Mouse (Mus musculus): ENCODE measurements around the gene Hdlbp. TPM values are rescaled to one million over a fixed set of nuclear protein-coding genes. Genes with fewer than 3 reads are reported as not detected.
"Not testable (repeated sequence)": the region's sequence is repeated elsewhere in the genome, so short reads cannot be mapped to it uniquely, and the experiment has no call there.

Gene Hdlbp
- polyA plus RNA-seq, 1 experiment from 2014 or later: 153 TPM

GRCm38 (mm10) chr1:93465746-93466145, 12.9 kb downstream of the Hdlbp start:
- no peaks in the 10 kb centered on the region for H3K4me1 ChIP-seq (ENCODE audit: insufficient read depth)
- no peak overlapping the region for H3K27ac ChIP-seq (ENCODE audit: low read depth)
- H3K36me3 ChIP-seq (ENCODE audit: insufficient read depth): no peaks in the 10 kb centered on the region
- DNase-seq: no peak
- H3K27me3 ChIP-seq (ENCODE audit: insufficient read depth, low read length): no peaks in the 10 kb centered on the region
- no peaks in the 10 kb centered on the region for H3K9me3 ChIP-seq (ENCODE audit: low read depth, low read length)
- ATAC-seq (ENCODE audit: insufficient read depth): no peak
- no peak for TF ChIP-seq CTCF (IDR thresholded peaks at IDR 0.05; ENCODE audit: low read depth)
- H3K4me3 ChIP-seq (ENCODE audit: low read depth, low read length): no peak overlapping the region
- no peak overlapping the region for H3K4me2 ChIP-seq
- no peak overlapping the region for H3K9ac ChIP-seq

DNA sequence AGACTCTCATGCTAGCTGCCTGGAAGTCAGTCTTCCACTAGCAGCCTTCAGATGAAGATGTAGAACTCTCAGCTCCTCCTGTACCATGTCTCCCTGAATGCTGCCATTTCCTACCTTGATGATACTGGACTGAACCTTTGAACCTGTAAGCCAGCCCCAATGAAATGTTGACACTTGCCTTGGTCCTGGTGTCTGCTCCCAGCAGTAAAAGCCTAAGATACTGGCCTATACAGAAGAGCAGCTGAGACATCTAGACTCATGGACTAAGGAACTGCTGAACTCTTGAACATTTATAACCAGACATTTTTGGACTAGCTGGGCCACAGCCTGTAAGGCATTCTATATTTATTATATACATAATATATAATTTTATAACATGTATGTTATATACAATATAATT, 13.5 kb downstream of the Hdlbp start:
- no peak overlapping the region for H3K4me3 ChIP-seq (ENCODE audit: low read depth, low read length)
- H3K9ac ChIP-seq: no peak overlapping the region
- no peaks in the 10 kb centered on the region for H3K27me3 ChIP-seq (ENCODE audit: insufficient read depth, low read length)
- no peaks in the 10 kb centered on the region for H3K9me3 ChIP-seq (ENCODE audit: low read depth, low read length)
- H3K36me3 ChIP-seq (ENCODE audit: insufficient read depth): no peaks in the 10 kb centered on the region
- no peak overlapping the region for H3K4me2 ChIP-seq
- no peaks in the 10 kb centered on the region for H3K4me1 ChIP-seq (ENCODE audit: insufficient read depth)
- DNase-seq: no peak
- no peak overlapping the region for H3K27ac ChIP-seq (ENCODE audit: low read depth)
- no peak for TF ChIP-seq CTCF (IDR thresholded peaks at IDR 0.05; ENCODE audit: low read depth)
- ATAC-seq (ENCODE audit: insufficient read depth): no peak

- TF ChIP-seq CTCF (IDR thresholded peaks at IDR 0.05; ENCODE audit: low read depth): no peak
- WGBS: 55% methylated on average over 3 of the region's 3 CpGs
- no peak for ATAC-seq (ENCODE audit: insufficient read depth)
Measured at GRCm38 (mm10) chr1:93459101-93459500, 19.5 kb downstream of the Hdlbp start.

GRCm38 (mm10) chr1:93458357-93458756, 20.3 kb downstream of the Hdlbp start:
- Histone ChIP-seq H3K4me1 (ENCODE audit: insufficient read depth) (no peaks in the 10 kb centered on the region), H3K4me3 (ENCODE audit: low read depth, low read length) (no peak overlapping the region), H3K36me3 (ENCODE audit: insufficient read depth) (no peaks in the 10 kb centered on the region), H3K9me3 (ENCODE audit: low read depth, low read length) (no peaks in the 10 kb centered on the region), H3K9ac (no peak overlapping the region), H3K27me3 (ENCODE audit: insufficient read depth, low read length) (no peaks in the 10 kb centered on the region), H3K27ac (ENCODE audit: low read depth) (no peak overlapping the region), H3K4me2 (no peak overlapping the region)
- ATAC-seq (ENCODE audit: insufficient read depth) (no peak), DNase-seq (no peak)
- 11% methylated on average over 1 of the region's 1 CpGs for WGBS
- no peak for TF ChIP-seq CTCF (IDR thresholded peaks at IDR 0.05; ENCODE audit: low read depth)

More at GRCm38 (mm10) chr1:93459101-93459500, 19.5 kb downstream of the Hdlbp start:
- Histone ChIP-seq H3K36me3 (ENCODE audit: insufficient read depth) (no peaks in the 10 kb centered on the region), H3K9me3 (ENCODE audit: low read depth, low read length) (no peaks in the 10 kb centered on the region), H3K27ac (ENCODE audit: low read depth) (no peak overlapping the region), H3K9ac (no peak overlapping the region), H3K4me3 (ENCODE audit: low read depth, low read length) (no peak overlapping the region), H3K4me1 (ENCODE audit: insufficient read depth) (no peaks in the 10 kb centered on the region), H3K27me3 (ENCODE audit: insufficient read depth, low read length) (no peaks in the 10 kb centered on the region), H3K4me2 (no peak overlapping the region)
- no peak for DNase-seq

GRCm38 (mm10) chr1:93453721-93454255, 24.8 kb downstream of the Hdlbp start:
- H3K36me3 ChIP-seq (ENCODE audit: insufficient read depth): no peaks in the 10 kb centered on the region
- DNase-seq (no peak), ATAC-seq (ENCODE audit: insufficient read depth) (no peak)
- no peaks in the 10 kb centered on the region for H3K9me3 ChIP-seq (ENCODE audit: low read depth, low read length)
- H3K4me2 ChIP-seq: no peak overlapping the region
- no peaks in the 10 kb centered on the region for H3K27me3 ChIP-seq (ENCODE audit: insufficient read depth, low read length)
- no peak overlapping the region for H3K4me3 ChIP-seq (ENCODE audit: low read depth, low read length)
- H3K9ac ChIP-seq: no peak overlapping the region
- no peak for TF ChIP-seq CTCF (IDR thresholded peaks at IDR 0.05; ENCODE audit: low read depth)
- H3K27ac ChIP-seq (ENCODE audit: low read depth): no peak overlapping the region
- no peaks in the 10 kb centered on the region for H3K4me1 ChIP-seq (ENCODE audit: insufficient read depth)

DNA sequence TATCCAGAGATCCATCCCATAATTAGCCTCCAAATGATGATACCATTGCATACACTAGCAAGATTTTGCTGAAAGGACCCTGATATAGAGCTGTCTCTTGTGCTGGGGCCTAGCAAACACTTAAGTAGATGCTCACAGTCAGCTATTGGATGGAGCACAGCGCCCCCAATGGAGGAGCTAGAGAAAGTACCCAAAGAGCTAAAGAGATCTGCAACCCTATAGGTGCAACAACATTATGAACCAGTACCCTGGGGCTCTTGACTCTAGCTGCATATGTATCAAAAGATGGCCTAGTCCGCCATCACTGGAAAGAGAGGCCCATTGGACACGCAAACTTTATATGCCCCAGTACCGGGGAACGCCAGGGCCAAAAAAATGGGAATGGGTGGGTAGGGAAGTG, 28.5 kb downstream of the Hdlbp start:
- not testable (repeated sequence) for DNase-seq; H3K4me1 ChIP-seq (ENCODE audit: insufficient read depth); H3K27me3 ChIP-seq (ENCODE audit: insufficient read depth, low read length); H3K9me3 ChIP-seq (ENCODE audit: low read depth, low read length); H3K36me3 ChIP-seq (ENCODE audit: insufficient read depth); H3K9ac ChIP-seq; H3K4me3 ChIP-seq (ENCODE audit: low read depth, low read length); H3K27ac ChIP-seq (ENCODE audit: low read depth); ATAC-seq (ENCODE audit: insufficient read depth); H3K4me2 ChIP-seq
- WGBS: 83% methylated on average over 5 of the region's 5 CpGs

GRCm38 (mm10) chr1:93445822-93446162, 32.8 kb downstream of the Hdlbp start:
- Histone ChIP-seq H3K27me3 (ENCODE audit: insufficient read depth, low read length) (no peaks in the 10 kb centered on the region), H3K4me3 (ENCODE audit: low read depth, low read length) (peak overlapping the region; percentile 90), H3K36me3 (ENCODE audit: insufficient read depth) (peaks cover 15% of the 10 kb centered on the region), H3K4me2 (peak overlapping the region; percentile 72), H3K27ac (ENCODE audit: low read depth) (peak overlapping the region; percentile 98), H3K4me1 (ENCODE audit: insufficient read depth) (peaks cover 6% of the 10 kb centered on the region; the same call in 1 of the 2 replicates), H3K9ac (peak overlapping the region; percentile 90), H3K9me3 (ENCODE audit: low read depth, low read length) (no peaks in the 10 kb centered on the region)
- ATAC-seq (ENCODE audit: insufficient read depth) (peak; percentile 32; the same call in 1 of the 2 replicates), DNase-seq (no peak)
- 0 out of 2 replicates have a peak, but pooled peaks have one; percentile 21 for TF ChIP-seq CTCF (IDR thresholded peaks at IDR 0.05; ENCODE audit: low read depth)
- 9% methylated on average over 3 of the region's 3 CpGs for WGBS
